Mouse (Mus musculus): ENCODE data around the gene Spen.

- TF ChIP-seq POLR2A (IDR thresholded peaks at IDR 0.05; ENCODE audit: insufficient read depth, low read length) = no peak
- TF ChIP-seq CTCF (IDR thresholded peaks at IDR 0.05; ENCODE audit: low read depth, low read length) = no peak
- TF ChIP-seq EP300 (IDR thresholded peaks at IDR 0.05; ENCODE audit: insufficient read depth, low read depth, low read length) = no peak
These were observed 6.1 kb upstream of the Spen start for GRCm38 (mm10) chr4:141544536-141544935.
